Mouse (Mus musculus) liver, postnatal 0 days (tissue): ENCODE measurements around the gene Pcnx3. TPM values are rescaled to one million over a fixed set of nuclear protein-coding genes. Genes with fewer than 3 reads are reported as not detected.
A peak's percentile ranks its signal among the peaks of the same experiment; 100 is the strongest.

Experiments used
- ATAC-seq: fragments of 200-750 bp; cut with Nextera tagmentation; 2 replicates; pipeline ENCODE4 v1.8.0; 2017; ENCODE audit warnings: mild to moderate bottlenecking, moderate library complexity
- DNase-seq: peaks from one replicate; pipeline ENCODE4 v3.0.0-alpha.2; 2016
- H3K27ac ChIP-seq: fragments of 300-500 bp; sonication (generic); 2 replicates; pipeline ENCODE4 v1.5.1; 2014; ENCODE audit warnings: antibody characterized with exemption, moderate library complexity, mild to moderate bottlenecking, low read depth
- H3K27me3 ChIP-seq: fragments of 300-500 bp; sonication (generic); 2 replicates; pipeline ENCODE4 v1.6.1; 2014; ENCODE audit warnings: low read length, control low read depth, mixed read lengths; ENCODE audit not compliant: insufficient read depth
- H3K36me3 ChIP-seq: fragments of 300-500 bp; sonication (generic); replicated peaks from 2 replicates; pipeline ENCODE4 v1.6.1; 2014; ENCODE audit warnings: mild to moderate bottlenecking, control low read depth, low read length, moderate library complexity, mixed read lengths; ENCODE audit not compliant: insufficient read depth
- H3K4me1 ChIP-seq: fragments of 300-500 bp; sonication (generic); 2 replicates; pipeline ENCODE4 v1.6.1; 2014; ENCODE audit warnings: antibody characterized with exemption, mild to moderate bottlenecking, control low read depth; ENCODE audit not compliant: insufficient read depth
- H3K4me2 ChIP-seq: fragments of 300-500 bp; sonication (generic); 2 replicates; pipeline ENCODE4 v1.6.1; 2014; ENCODE audit warnings: low read depth, mild to moderate bottlenecking, low read length, moderate library complexity, mixed read lengths
- H3K4me3 ChIP-seq: fragments of 300-500 bp; sonication (generic); 2 replicates; pipeline ENCODE4 v1.5.1; 2014; ENCODE audit warnings: low read depth, low read length
- H3K9ac ChIP-seq: fragments of 300-500 bp; sonication (generic); replicated peaks from 2 replicates; pipeline ENCODE4 v1.6.1; 2014; ENCODE audit warnings: mild to moderate bottlenecking, moderate library complexity
- H3K9me3 ChIP-seq: fragments of 300-500 bp; sonication (generic); 2 replicates; pipeline ENCODE4 v1.6.1; 2016; ENCODE audit warnings: mild to moderate bottlenecking, control low read depth, low read length, mixed read lengths
- CTCF ChIP-seq: sonication (generic); IDR thresholded peaks from 2 replicates; pipeline ENCODE4 v1.5.1; 2016; ENCODE audit warnings: antibody characterized with exemption, low read depth
- EP300 ChIP-seq: IDR thresholded peaks from 2 replicates; pipeline ENCODE4 v1.6.1; 2016; ENCODE audit warnings: antibody characterized with exemption, low read depth, mild to moderate bottlenecking
- WGBS: fragments of 180-500 bp; shearing (Covaris S2); extraction: QIAGEN DNeasy Blood & Tissue Kit; methylation state at CpG from one replicate; pipeline ENCODE4 v1.1.7; 2014; ENCODE audit not compliant: insufficient replicate concordance; 5-methylcytosine and 5-hydroxymethylcytosine counted together
- polyA plus RNA-seq: library from polyadenylated mRNA; unstranded; fragments of >200 nt; fragmentation: Nextera tagmentation; extraction: Ambion mirVana; gene quantifications from 2 replicates; pipeline ENCODE4 v1.2.1, GENCODE M21; 2015

The Pcnx3 gene
- polyA plus RNA-seq, 1 experiment from 2014 or later = 5.2 TPM

- Histone ChIP-seq H3K27me3 (no peaks in the 10 kb centered on the region), H3K9ac (peak overlapping the region; percentile 88), H3K36me3 (no peaks in the 10 kb centered on the region; the same call in none of the 2 replicates), H3K4me2 (peak overlapping the region; percentile 91), H3K27ac (peak overlapping the region; percentile 92), H3K4me1 (peaks cover 44% of the 10 kb centered on the region), H3K9me3 (no peaks in the 10 kb centered on the region), H3K4me3 (peak overlapping the region; percentile 84)
- DNase-seq = peak; percentile 62
- WGBS = 9% methylated on average over 37 of the region's 37 CpGs
- TF ChIP-seq CTCF = no peak
- no peak for TF ChIP-seq EP300
- no peak for ATAC-seq
Observed at GRCm38 (mm10) chr19:5728631-5729443, 40.1 kb upstream of the Pcnx3 start.

GRCm38 (mm10) chr19:5727701-5728100 lies 39.0 kb upstream of the Pcnx3 start:
- H3K9ac ChIP-seq = peak overlapping the region; percentile 88
- H3K4me1 ChIP-seq = peaks cover 44% of the 10 kb centered on the region
- no peaks in the 10 kb centered on the region for H3K27me3 ChIP-seq
- WGBS = 1% methylated on average over 14 of the region's 14 CpGs
- DNase-seq (peak; percentile 93), ATAC-seq (peak; percentile 12; the same call in 1 of the 2 replicates)
- no peaks in the 10 kb centered on the region for H3K9me3 ChIP-seq
- H3K27ac ChIP-seq = peak overlapping the region; percentile 92
- H3K4me3 ChIP-seq = peak overlapping the region; percentile 84
- H3K36me3 ChIP-seq = peaks cover 3% of the 10 kb centered on the region
- peak overlapping the region; percentile 91 for H3K4me2 ChIP-seq
- TF ChIP-seq EP300 (no peak; the same call in 1 of the 2 replicates), CTCF (peak; percentile 99)

GRCm38 (mm10) chr19:5726961-5727578 lies 38.4 kb upstream of the Pcnx3 start:
- peak; percentile 89 for TF ChIP-seq EP300
- TF ChIP-seq CTCF = no peak
- WGBS = 29% methylated on average over 15 of the region's 15 CpGs
- Histone ChIP-seq H3K4me1 (peaks cover 43% of the 10 kb centered on the region), H3K9me3 (no peaks in the 10 kb centered on the region), H3K9ac (peak overlapping the region; percentile 88), H3K27me3 (no peaks in the 10 kb centered on the region), H3K4me2 (peak overlapping the region; percentile 91), H3K27ac (peak overlapping the region; percentile 92), H3K36me3 (peaks cover 9% of the 10 kb centered on the region), H3K4me3 (peak overlapping the region; percentile 84)
- DNase-seq (peak; percentile 51), ATAC-seq (peak; percentile 22)

- peak; percentile 40 for ATAC-seq
- H3K9ac ChIP-seq = peak within 1 kb of the TSS; percentile 88
- no peaks in the 10 kb centered on the region for H3K9me3 ChIP-seq
- H3K4me2 ChIP-seq = peak within 1 kb of the TSS; percentile 91
- TF ChIP-seq CTCF (no peak), EP300 (no peak)
- peaks cover 32% of the 10 kb centered on the region for H3K4me1 ChIP-seq
- H3K4me3 ChIP-seq = peak within 1 kb of the TSS; percentile 84
- peak; percentile 90 for DNase-seq
- no peaks in the 10 kb centered on the region for H3K27me3 ChIP-seq
- H3K27ac ChIP-seq = peak within 1 kb of the TSS; percentile 92
- WGBS = 5% methylated on average over 49 of the region's 49 CpGs
- peaks cover 20% of the 10 kb centered on the region for H3K36me3 ChIP-seq
Observed at GRCm38 (mm10) chr19:5725767-5726515, 37.2 kb upstream of the Pcnx3 start, which contains the start of gene Ehbp1l1. Ehbp1l1 (minus strand) TSS chr19:5726317.

GRCm38 (mm10) chr19:5725029-5725707 lies 36.5 kb upstream of the Pcnx3 start:
- Histone ChIP-seq H3K4me3 (peak overlapping the region; percentile 84), H3K27me3 (no peaks in the 10 kb centered on the region), H3K4me2 (peak overlapping the region; percentile 91), H3K27ac (peak overlapping the region; percentile 92), H3K9me3 (no peaks in the 10 kb centered on the region), H3K36me3 (peaks cover 28% of the 10 kb centered on the region), H3K4me1 (peaks cover 28% of the 10 kb centered on the region), H3K9ac (peak overlapping the region; percentile 88)
- TF ChIP-seq CTCF (no peak), EP300 (no peak)
- ATAC-seq = no peak
- 23% methylated on average over 12 of the region's 12 CpGs for WGBS
- DNase-seq = peak; percentile 65
